Mouse (Mus musculus) embryonic stem cell, embryonic (primary cell): Measurements from ENCODE around the gene Arid3c.
"Not testable (repeated sequence)": the region's sequence is repeated elsewhere in the genome, so short reads cannot be mapped to it uniquely, and the experiment has no call there.

Source experiments
- CTCF ChIA-PET, 4 experiments: fragments of 300-600 bp in 2 of 4; fragments of 350-600 bp in 2 of 4; sonication (Branson Sonifier 250); formaldehyde crosslinking; loops; one replicate each; lab custom pipeline; 2022; ENCODE audit warnings: inconsistent platforms in 2 of 4; lab: Charles Lee
- POLR2A ChIA-PET, 4 experiments: fragments of 300-600 bp in 2 of 4; fragments of 350-600 bp in 2 of 4; sonication (Branson Sonifier 250); formaldehyde crosslinking; loops; one replicate each; lab custom pipeline; 2022; ENCODE audit warnings: antibody characterized with exemption in 4 of 4, inconsistent platforms in 1 of 4; lab: Charles Lee

The Arid3c gene

DNA sequence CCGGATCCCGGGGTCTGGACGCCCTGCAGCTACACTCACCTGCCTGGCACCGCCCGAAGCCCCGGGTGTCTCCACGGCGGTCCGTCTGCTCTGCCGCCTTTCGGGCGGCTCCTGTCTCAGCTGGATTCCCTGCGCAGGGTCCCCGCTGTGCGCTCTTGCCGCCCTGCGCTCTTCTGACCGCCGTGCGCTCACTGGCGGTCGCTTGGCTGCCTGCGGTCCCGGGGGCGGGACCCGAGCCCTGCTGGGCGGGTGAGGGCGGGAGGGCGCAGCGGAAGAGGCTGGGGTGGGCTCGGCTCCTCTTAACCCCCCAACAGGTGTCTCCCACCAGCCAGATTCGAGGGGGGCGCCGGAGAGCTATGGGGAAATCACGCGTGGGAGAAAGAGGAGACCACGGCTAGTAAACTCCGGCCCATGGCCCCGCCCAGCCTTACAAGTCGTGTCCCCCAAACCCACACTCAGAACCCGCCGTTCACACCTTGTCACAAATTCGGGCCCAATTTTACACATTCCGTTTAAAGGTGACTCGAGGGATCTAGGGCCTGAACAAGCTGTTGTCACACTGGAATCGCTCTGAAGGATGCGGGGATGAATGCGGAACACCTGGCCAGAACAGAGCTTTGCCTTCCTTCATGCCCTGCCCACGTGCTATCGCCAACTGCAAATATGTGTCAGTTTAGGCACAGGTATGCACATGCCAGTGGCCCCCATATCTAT lies at the start of gene Arid3c:
Arid3c (minus strand) TSS at position 91 of the 714 bp plus-strand sequence.
- CTCF ChIA-PET = interaction anchor here in 2 of 4 experiments (0.8 to 1.6 kb wide), 7 partner anchors 9 to 24 kb away, joined by 3 to 5 read pairs (median 3); partner anchors contain the start of gene Rpp25l (in 1 of the 2)
- POLR2A ChIA-PET = interaction anchor here in 2 of 4 experiments (0.9 to 1.9 kb wide), 8 partner anchors 10 to 24 kb away, joined by 3 to 10 read pairs (median 4); partner anchors contain the start of genes Galt (in 1 of the 2) and Rpp25l (in 1 of the 2)

- CTCF ChIA-PET, POLR2A ChIA-PET: not testable (repeated sequence)
These were observed 44.9 kb upstream of the Arid3c start for GRCm38 (mm10) chr4:41775840-41776239.

GRCm38 (mm10) chr4:41774506-41774905 lies 43.6 kb upstream of the Arid3c start:
- CTCF ChIA-PET = not testable (repeated sequence)
- POLR2A ChIA-PET = interaction anchor here in 3 of 4 experiments (0.6 to 0.7 kb wide), 3 partner anchors 36 to 1789 kb away, joined by 3 to 6 read pairs (median 3); no protein-coding TSS in a partner anchor

- CTCF ChIA-PET = not testable (repeated sequence)
These were observed 43.1 kb upstream of the Arid3c start, which contains the start of gene Ccl27a for GRCm38 (mm10) chr4:41774002-41774401. TSS of gene Ccl27a (minus strand) at chr4:41774247.

DNA sequence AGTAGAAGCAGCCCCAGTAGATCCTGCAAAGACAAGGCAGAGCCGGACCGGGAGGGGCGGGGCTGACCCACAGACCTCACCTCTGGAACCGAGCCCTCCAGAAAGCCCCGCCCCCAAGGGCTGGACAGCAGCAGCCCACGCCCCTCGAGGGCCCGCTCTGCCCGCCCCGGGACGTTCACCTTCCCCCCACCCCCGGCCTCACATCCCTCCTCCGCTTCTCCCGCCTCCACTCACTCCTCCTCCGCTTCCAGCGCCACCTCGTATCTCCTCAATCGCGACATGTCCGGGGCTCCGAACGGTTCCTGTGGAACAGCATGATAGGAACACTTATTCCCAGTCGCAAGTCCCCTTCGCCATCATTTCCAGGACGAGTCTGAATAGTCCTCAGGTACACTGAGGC lies 42.6 kb upstream of the Arid3c start:
- POLR2A ChIA-PET, CTCF ChIA-PET: not testable (repeated sequence)

More at GRCm38 (mm10) chr4:41774002-41774401, 43.1 kb upstream of the Arid3c start, which contains the start of gene Ccl27a:
- POLR2A ChIA-PET = interaction anchor here in 1 of 4 experiments (0.7 kb wide), 1 partner anchor 35 kb away, joined by 6 read pairs; no protein-coding TSS in a partner anchor

DNA sequence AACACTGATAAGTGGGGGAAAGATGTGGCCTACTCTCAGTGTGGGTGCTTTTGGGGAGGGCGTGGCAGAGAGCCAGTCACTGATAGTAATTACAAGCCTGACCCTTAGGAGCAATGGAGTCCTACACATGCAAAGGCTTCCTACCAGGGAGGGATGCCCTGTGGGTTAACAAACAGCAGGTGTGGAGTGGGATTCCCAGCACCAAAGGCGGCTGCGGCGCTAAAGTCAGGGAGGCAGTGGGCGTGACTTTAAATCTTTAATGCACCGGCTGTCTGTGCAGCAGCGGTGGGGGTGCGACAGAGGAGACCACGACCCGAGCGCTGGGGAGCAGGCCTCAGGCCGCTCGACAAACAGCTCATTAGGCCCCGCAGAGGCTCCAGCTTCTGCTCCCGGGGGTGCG lies 42.0 kb upstream of the Arid3c start:
- CTCF ChIA-PET, POLR2A ChIA-PET: not testable (repeated sequence)

- CTCF ChIA-PET = not testable (repeated sequence)
These were observed 36.4 kb upstream of the Arid3c start for GRCm38 (mm10) chr4:41767301-41767700.

GRCm38 (mm10) chr4:41763176-41763575 lies 32.2 kb upstream of the Arid3c start:
- POLR2A ChIA-PET, CTCF ChIA-PET: not testable (repeated sequence)

More at GRCm38 (mm10) chr4:41767301-41767700, 36.4 kb upstream of the Arid3c start:
- POLR2A ChIA-PET = not testable (repeated sequence)

GRCm38 (mm10) chr4:41762688-41763114 lies 31.8 kb upstream of the Arid3c start:
- POLR2A ChIA-PET, CTCF ChIA-PET: not testable (repeated sequence)

GRCm38 (mm10) chr4:41762099-41762687 lies 31.3 kb upstream of the Arid3c start:
- POLR2A ChIA-PET = no interaction called here
- CTCF ChIA-PET = no interaction called here

DNA sequence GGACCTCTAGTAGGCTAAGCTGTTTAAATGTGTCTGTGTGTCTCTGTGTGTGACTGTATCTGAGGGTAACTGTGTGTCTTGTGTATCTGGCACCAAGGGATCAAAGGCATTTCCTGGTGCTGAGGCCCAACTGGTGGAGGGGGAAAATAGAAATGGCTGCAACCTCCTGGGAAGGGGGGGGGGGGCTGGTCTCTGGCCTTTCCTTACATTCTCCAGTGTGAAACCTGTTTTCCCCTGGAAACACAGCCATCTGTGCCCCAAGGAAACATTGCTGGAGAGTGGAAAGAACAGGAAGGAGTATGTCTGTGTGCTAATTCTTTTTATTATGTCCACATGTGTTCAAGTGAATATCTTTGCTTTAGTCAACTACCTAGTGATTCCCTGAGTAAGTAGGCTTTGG lies 30.7 kb upstream of the Arid3c start:
- POLR2A ChIA-PET = interaction anchor here in 1 of 4 experiments (0.6 kb wide), 1 partner anchor 95 kb away, joined by 4 read pairs; no protein-coding TSS in a partner anchor
- CTCF ChIA-PET = no interaction called here

- CTCF ChIA-PET = no interaction called here
- POLR2A ChIA-PET = no interaction called here
These were observed 30.0 kb upstream of the Arid3c start for GRCm38 (mm10) chr4:41760911-41761310.

DNA sequence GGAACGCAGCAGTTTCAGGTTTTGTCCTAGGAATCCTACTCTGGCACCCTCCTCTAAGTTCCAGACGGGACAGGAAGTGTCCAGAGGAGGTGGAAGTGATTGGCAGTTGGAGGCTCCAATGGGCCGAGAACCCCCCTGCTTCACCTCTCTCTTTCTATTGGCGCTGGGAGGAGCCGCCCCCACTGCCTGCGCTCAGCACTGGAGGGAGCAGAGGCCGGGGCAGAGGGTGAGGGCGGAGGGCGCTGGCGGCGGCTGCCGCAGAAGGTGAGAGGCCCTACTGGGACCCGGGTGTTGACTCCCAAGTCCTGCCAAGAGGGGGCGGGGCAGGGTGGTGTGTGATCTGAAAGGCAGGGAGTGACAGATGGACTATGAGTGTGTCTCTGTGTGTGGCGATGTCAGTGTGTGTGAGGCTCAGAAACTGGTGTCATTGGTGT lies 29.4 kb upstream of the Arid3c start:
- CTCF ChIA-PET = no interaction called here
- POLR2A ChIA-PET = no interaction called here

DNA sequence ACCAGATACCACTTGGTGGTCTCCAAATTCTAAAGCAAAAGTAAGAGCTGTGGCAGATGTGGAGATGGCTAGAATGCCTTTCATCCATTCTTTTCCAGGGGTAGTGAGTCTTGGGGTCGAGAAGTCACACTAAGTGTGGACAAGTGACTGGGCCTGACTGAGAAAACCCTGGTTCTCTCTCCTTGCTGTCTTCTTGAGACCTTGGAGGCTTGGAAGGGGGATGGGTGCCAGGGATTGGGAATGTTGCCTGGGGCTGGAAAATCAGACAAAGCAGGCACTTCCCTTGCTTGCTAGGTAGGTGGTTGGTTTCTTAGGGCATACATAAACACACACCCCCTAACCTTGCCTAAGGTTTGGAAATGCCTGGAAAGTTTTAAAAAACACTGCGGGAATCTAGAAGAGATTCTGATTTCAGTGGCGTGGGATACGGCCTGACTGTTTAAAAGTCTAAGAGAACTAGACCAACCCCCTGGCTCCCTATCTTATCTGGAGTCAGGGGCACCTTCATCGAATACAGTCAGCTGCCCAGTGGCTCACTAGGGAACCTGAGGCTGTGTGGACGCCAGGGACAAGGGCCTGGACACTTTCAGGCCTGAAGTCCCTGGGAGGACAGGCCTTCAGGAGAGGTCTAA lies 28.8 kb upstream of the Arid3c start:
- ChIA-PET POLR2A (no interaction called here), CTCF (no interaction called here)

- POLR2A ChIA-PET = interaction anchor here in 1 of 4 experiments (1.9 kb wide), 1 partner anchor 17 kb away, joined by 5 read pairs; no protein-coding TSS in a partner anchor
These were observed 28.3 kb upstream of the Arid3c start for GRCm38 (mm10) chr4:41759206-41759605.

DNA sequence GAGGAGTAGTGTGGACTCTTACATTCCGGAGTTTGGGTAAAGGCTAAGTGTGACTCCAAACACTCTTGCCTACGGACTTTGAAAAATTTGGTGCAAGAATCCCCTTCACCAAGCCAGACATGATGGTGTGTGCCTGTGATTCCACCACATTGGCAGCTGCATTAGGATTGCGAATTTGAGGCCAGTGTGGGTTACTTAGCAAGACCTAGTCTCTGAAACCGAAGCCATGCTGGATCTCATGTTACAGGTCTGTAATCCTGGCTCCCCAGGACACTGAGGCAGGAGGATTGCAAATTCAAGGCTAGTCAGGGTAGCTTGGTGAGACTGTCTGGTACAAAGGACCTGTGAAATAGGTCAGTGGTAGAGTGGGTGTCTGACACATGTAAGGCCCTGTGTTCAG lies 27.8 kb upstream of the Arid3c start:
- POLR2A ChIA-PET = interaction anchor here in 1 of 4 experiments (1.9 kb wide), 1 partner anchor 17 kb away, joined by 5 read pairs; no protein-coding TSS in a partner anchor

More at GRCm38 (mm10) chr4:41759206-41759605, 28.3 kb upstream of the Arid3c start:
- CTCF ChIA-PET = no interaction called here

GRCm38 (mm10) chr4:41758021-41758420 lies 27.1 kb upstream of the Arid3c start:
- CTCF ChIA-PET = interaction anchor here in 1 of 4 experiments (1.3 to 1.9 kb wide), 2 partner anchors 16 to 255 kb away, joined by 3 to 5 read pairs; partner anchors contain the start of gene AI464131
- POLR2A ChIA-PET = interaction anchor here in 2 of 4 experiments (1.3 to 5.8 kb wide), 3 partner anchors 16 to 19 kb away, joined by 5 to 37 read pairs (median 5); no protein-coding TSS in a partner anchor

More for the DNA sequence above, 27.8 kb upstream of the Arid3c start:
- CTCF ChIA-PET = no interaction called here

- CTCF ChIA-PET = interaction anchor here in 1 of 4 experiments (1.3 to 1.9 kb wide), 2 partner anchors 16 to 254 kb away, joined by 3 to 5 read pairs; partner anchors contain the start of gene AI464131
- POLR2A ChIA-PET = interaction anchor here in 3 of 4 experiments (0.6 to 5.8 kb wide), 4 partner anchors 16 to 253 kb away, joined by 3 to 37 read pairs (median 5); no protein-coding TSS in a partner anchor
These were observed 26.4 kb upstream of the Arid3c start for GRCm38 (mm10) chr4:41757321-41757720.
